Mouse (Mus musculus): ENCODE results near the gene Adgrg3. TPM values are rescaled to one million over a fixed set of nuclear protein-coding genes. Genes with fewer than 3 reads are reported as not detected.
A peak's percentile ranks its signal among the peaks of the same experiment; 100 is the strongest.

Gene Adgrg3
- polyA plus RNA-seq, 2 experiments = 5.8 to 8.3 TPM

DNA sequence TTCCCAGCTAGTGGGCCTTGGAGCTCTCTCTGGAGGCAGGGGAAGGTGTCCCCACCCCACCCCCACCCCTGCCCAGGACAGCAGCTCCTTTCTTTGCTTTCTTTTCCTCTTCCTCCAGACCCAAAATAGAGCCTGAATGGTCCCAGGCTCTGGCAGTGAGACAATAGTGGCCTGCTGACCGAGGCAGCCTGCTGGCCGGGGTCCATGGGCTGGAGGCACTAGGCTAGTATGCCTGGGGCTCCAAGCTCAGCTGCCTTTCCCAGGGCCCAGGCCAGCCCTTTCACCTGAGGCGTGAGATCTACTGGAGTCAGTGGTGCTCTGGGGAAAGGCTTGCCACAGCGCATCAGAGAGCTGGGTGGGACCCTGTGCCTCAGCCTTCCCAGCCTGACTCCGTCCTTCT, 25.0 kb upstream of the Adgrg3 start:
- no peak overlapping the region for H3K9ac ChIP-seq (replicated peaks)
- DNase-seq (ENCODE audit: low read depth in 3 of 3, low spot score in 3 of 3) = no peak

DNA sequence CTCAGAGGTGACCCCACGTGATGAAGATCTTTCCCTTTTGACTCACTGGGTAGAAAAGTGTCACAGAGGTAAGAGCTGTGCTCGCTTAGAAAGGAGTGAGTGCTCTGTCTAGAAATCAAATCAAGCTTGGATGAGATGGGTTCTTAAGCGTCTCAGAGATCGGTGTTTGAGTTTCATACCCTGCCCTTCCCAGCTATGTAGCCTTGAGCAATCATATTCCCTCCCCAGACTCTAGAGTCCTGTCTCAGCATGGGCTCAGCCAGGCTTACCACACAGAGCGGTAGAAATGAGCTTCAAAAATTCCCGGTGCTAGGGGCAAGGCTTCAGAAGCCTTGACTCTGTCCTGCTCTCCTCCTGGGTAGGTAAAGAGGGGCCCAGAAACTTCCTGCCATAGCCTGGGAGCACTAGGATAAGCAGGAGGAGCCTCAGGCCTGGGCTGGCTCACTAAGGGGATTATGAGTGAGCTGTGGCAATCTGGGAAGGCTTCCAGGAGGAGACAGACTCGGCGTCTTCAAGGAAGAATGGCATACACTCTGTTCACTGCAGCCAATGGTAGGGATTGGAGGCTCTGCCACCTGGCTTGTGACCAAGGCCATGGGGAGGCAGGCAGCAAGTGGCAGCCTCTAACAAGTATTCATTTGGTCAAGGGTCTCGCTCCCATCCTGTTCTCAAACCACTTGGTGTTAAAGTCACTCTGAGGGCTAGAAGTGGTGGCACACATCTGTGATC, 24.3 kb upstream of the Adgrg3 start:
- no peak overlapping the region for H3K9ac ChIP-seq (replicated peaks)
- H3K36me3 ChIP-seq (replicated peaks; ENCODE audit: control insufficient read depth, insufficient read depth, low read depth) = peaks cover 25% of the 10 kb centered on the region

More for the DNA sequence above, 25.0 kb upstream of the Adgrg3 start:
- WGBS (ENCODE audit: insufficient replicate concordance) = 67% methylated on average over 5 of the region's 5 CpGs
- H3K9me3 ChIP-seq (ENCODE audit: control insufficient read depth, low read length) = no peaks in the 10 kb centered on the region
- ATAC-seq (ENCODE audit: insufficient read depth) = no peak
- H3K36me3 ChIP-seq (replicated peaks; ENCODE audit: control insufficient read depth, insufficient read depth, low read depth) = peaks cover 25% of the 10 kb centered on the region
- no peak for TF ChIP-seq EP300 (IDR thresholded peaks at IDR 0.05; ENCODE audit: low read depth)
- no peak overlapping the region for H3K27ac ChIP-seq
- no peak overlapping the region for H3K4me2 ChIP-seq (ENCODE audit: low read depth)
- no peaks in the 10 kb centered on the region for H3K27me3 ChIP-seq (ENCODE audit: control insufficient read depth, insufficient read depth, low read length)
- peaks cover 34 to 52% of the 10 kb centered on the region in 2 experiments for H3K4me1 ChIP-seq (replicated peaks; ENCODE audit: control insufficient read depth in 2 of 2, insufficient read depth in 2 of 2, low read length in 1 of 2)
- no peak overlapping the region for H3K4me3 ChIP-seq (ENCODE audit: insufficient read depth in 1 of 2, low read depth in 2 of 2, low read length in 2 of 2)

DNA sequence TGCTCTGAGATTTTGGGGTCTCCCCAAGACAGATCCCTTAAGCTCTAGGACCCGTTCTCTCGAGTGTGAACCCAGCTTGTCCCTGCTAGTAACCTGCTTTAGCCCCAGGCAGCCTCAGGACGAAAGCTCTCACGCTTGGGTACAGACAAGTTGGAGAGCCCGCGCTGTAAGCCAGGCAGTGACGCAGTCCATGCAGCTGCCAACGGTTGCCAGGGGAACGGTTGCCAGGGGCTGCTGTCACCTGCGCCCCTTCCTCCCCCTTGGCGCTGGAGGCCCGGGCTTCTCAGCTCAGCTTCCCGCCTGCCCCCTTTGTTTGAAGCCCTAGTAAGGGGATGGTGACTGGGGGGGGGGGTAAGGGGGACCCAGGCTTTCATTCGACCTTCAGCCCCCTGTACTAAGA, 23.5 kb upstream of the Adgrg3 start:
- H3K9me3 ChIP-seq (ENCODE audit: control insufficient read depth, low read length) = no peaks in the 10 kb centered on the region
- no peak overlapping the region for H3K9ac ChIP-seq (replicated peaks)
- 33% methylated on average over 14 of the region's 14 CpGs for WGBS (ENCODE audit: insufficient replicate concordance)
- no peak for TF ChIP-seq EP300 (IDR thresholded peaks at IDR 0.05; ENCODE audit: low read depth)
- no peak for TF ChIP-seq CTCF (IDR thresholded peaks at IDR 0.05; ENCODE audit: low read depth)
- peaks cover 31 to 54% of the 10 kb centered on the region in 2 experiments for H3K4me1 ChIP-seq (replicated peaks; ENCODE audit: control insufficient read depth in 2 of 2, insufficient read depth in 2 of 2, low read length in 1 of 2)
- no peak overlapping the region for H3K4me3 ChIP-seq (ENCODE audit: insufficient read depth in 1 of 2, low read depth in 2 of 2, low read length in 2 of 2)
- no peak overlapping the region for H3K27ac ChIP-seq
- peaks cover 25% of the 10 kb centered on the region for H3K36me3 ChIP-seq (replicated peaks; ENCODE audit: control insufficient read depth, insufficient read depth, low read depth)
- no peak for DNase-seq (ENCODE audit: low read depth in 3 of 3, low spot score in 3 of 3)
- no peak for ATAC-seq (ENCODE audit: insufficient read depth)
- no peak overlapping the region for H3K4me2 ChIP-seq (ENCODE audit: low read depth)
- no peaks in the 10 kb centered on the region for H3K27me3 ChIP-seq (ENCODE audit: control insufficient read depth, insufficient read depth, low read length)

More for the DNA sequence above, 24.3 kb upstream of the Adgrg3 start:
- DNase-seq (ENCODE audit: low read depth in 3 of 3, low spot score in 3 of 3) (no peak), ATAC-seq (ENCODE audit: insufficient read depth) (no peak)
- no peak overlapping the region for H3K27ac ChIP-seq
- H3K9me3 ChIP-seq (ENCODE audit: control insufficient read depth, low read length) = no peaks in the 10 kb centered on the region
- TF ChIP-seq CTCF (IDR thresholded peaks at IDR 0.05; ENCODE audit: low read depth) (no peak), EP300 (IDR thresholded peaks at IDR 0.05; ENCODE audit: low read depth) (no peak)
- whole genome bisulfite sequencing (ENCODE audit: insufficient replicate concordance) = 62% methylated on average over 9 of the region's 9 CpGs
- no peaks in the 10 kb centered on the region for H3K27me3 ChIP-seq (ENCODE audit: control insufficient read depth, insufficient read depth, low read length)
- no peak overlapping the region for H3K4me3 ChIP-seq (ENCODE audit: insufficient read depth in 1 of 2, low read depth in 2 of 2, low read length in 2 of 2)
- no peak overlapping the region for H3K4me2 ChIP-seq (ENCODE audit: low read depth)
- peaks cover 32 to 53% of the 10 kb centered on the region in 2 experiments for H3K4me1 ChIP-seq (replicated peaks; ENCODE audit: control insufficient read depth in 2 of 2, insufficient read depth in 2 of 2, low read length in 1 of 2)

DNA sequence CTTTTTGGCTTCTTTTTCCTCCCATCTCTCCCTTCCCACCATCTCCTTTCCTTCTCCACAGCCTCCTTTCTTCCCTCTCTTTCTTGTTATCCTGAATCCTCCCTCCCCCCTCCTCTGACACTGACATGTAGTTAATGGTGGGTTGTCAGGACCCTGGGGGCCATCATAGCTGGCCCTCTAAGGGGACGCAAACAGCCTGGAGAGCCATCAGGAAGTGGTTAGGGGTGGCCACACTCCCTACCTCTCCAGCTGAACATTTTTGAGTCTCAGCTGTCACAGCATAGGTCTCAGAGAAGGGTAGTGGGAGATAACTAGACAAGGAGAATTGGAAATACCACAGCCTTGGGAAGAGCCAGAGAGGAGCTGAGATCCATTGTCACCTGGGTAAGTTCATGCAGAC, 23.0 kb upstream of the Adgrg3 start:
- H3K27me3 ChIP-seq (ENCODE audit: control insufficient read depth, insufficient read depth, low read length) = no peaks in the 10 kb centered on the region
- H3K36me3 ChIP-seq (replicated peaks; ENCODE audit: control insufficient read depth, insufficient read depth, low read depth) = peaks cover 25% of the 10 kb centered on the region
- no peak overlapping the region for H3K4me2 ChIP-seq (ENCODE audit: low read depth)
- no peak for ATAC-seq (ENCODE audit: insufficient read depth)
- peaks cover 27 to 53% of the 10 kb centered on the region in 2 experiments for H3K4me1 ChIP-seq (replicated peaks; ENCODE audit: control insufficient read depth in 2 of 2, insufficient read depth in 2 of 2, low read length in 1 of 2)
- TF ChIP-seq EP300 (IDR thresholded peaks at IDR 0.05; ENCODE audit: low read depth) (no peak), CTCF (IDR thresholded peaks at IDR 0.05; ENCODE audit: low read depth) (no peak)
- H3K27ac ChIP-seq = no peak overlapping the region
- no peak overlapping the region for H3K9ac ChIP-seq (replicated peaks)
- no peaks in the 10 kb centered on the region for H3K9me3 ChIP-seq (ENCODE audit: control insufficient read depth, low read length)
- no peak overlapping the region for H3K4me3 ChIP-seq (ENCODE audit: insufficient read depth in 1 of 2, low read depth in 2 of 2, low read length in 2 of 2)
- DNase-seq (ENCODE audit: low read depth in 3 of 3, low spot score in 3 of 3) = no peak
- WGBS (ENCODE audit: insufficient replicate concordance) = 79% methylated on average over 1 of the region's 1 CpGs

DNA sequence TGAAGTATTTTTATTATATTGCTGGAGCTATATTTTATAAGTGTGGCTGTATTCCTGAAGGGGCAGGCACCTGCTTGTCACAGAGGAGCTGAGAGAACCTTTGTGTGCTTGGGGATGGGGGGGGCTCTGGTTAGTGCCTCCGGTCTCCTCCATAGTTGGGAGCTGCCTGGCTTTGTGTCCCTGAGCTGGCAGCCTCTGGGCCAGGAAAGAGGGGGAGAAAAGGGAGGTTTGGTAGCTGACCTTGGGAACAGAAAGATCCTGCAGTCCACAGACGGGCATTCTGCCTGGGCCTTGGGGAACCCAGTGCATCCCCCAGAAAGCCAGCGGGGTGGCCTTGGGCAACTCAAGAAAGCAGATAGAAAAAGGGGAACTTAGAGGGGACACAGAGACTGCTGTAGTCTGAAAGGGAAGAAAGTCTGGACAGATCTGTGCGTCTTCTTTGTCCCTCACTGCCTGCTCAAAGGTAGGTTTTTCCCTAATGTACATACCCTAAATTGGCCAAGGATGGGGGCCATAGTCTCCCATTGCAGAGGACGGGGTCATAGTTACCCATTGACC, 22.1 kb upstream of the Adgrg3 start:
- no peak for ATAC-seq (ENCODE audit: insufficient read depth)
- 62% methylated on average over 5 of the region's 5 CpGs for WGBS (ENCODE audit: insufficient replicate concordance)
- Histone ChIP-seq H3K27me3 (ENCODE audit: control insufficient read depth, insufficient read depth, low read length) (no peaks in the 10 kb centered on the region), H3K9me3 (ENCODE audit: control insufficient read depth, low read length) (no peaks in the 10 kb centered on the region), H3K4me3 (ENCODE audit: insufficient read depth in 1 of 2, low read depth in 2 of 2, low read length in 2 of 2) (no peak overlapping the region), H3K4me1 (replicated peaks; ENCODE audit: control insufficient read depth in 2 of 2, insufficient read depth in 2 of 2, low read length in 1 of 2) (peaks cover 21 to 55% of the 10 kb centered on the region in 2 experiments), H3K27ac (no peak overlapping the region), H3K4me2 (ENCODE audit: low read depth) (no peak overlapping the region), H3K36me3 (replicated peaks; ENCODE audit: control insufficient read depth, insufficient read depth, low read depth) (peaks cover 22% of the 10 kb centered on the region), H3K9ac (replicated peaks) (0 out of 2 replicates have a peak overlapping the region, but pooled peaks have one; percentile 3)
- TF ChIP-seq EP300 (IDR thresholded peaks at IDR 0.05; ENCODE audit: low read depth) (no peak), CTCF (IDR thresholded peaks at IDR 0.05; ENCODE audit: low read depth) (no peak)
- no peak for DNase-seq (ENCODE audit: low read depth in 3 of 3, low spot score in 3 of 3)
